Mouse (Mus musculus): Measurements from ENCODE around the gene Rere.

The Rere gene

DNA sequence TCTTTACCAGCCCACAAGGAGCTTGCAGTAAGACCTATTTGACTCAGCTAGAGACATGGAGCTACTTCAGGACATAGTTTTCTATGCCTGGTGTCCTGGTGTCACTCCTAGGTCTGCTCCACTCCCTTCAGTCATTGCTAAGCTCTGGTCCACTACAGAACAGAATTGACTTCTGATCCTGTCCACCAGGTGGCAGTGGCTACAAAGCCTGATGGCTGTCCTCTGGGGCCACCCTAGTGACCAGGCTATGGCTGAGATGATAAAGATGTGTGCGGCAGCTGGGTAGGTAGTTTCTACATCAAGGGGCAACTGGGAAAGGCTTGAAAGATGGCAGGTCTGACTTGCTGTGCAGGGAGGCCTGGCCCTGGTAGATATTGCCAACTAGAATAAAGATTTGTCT is 344.0 kb downstream of the Rere start:
- DNase-seq: peak; percentile 66

DNA sequence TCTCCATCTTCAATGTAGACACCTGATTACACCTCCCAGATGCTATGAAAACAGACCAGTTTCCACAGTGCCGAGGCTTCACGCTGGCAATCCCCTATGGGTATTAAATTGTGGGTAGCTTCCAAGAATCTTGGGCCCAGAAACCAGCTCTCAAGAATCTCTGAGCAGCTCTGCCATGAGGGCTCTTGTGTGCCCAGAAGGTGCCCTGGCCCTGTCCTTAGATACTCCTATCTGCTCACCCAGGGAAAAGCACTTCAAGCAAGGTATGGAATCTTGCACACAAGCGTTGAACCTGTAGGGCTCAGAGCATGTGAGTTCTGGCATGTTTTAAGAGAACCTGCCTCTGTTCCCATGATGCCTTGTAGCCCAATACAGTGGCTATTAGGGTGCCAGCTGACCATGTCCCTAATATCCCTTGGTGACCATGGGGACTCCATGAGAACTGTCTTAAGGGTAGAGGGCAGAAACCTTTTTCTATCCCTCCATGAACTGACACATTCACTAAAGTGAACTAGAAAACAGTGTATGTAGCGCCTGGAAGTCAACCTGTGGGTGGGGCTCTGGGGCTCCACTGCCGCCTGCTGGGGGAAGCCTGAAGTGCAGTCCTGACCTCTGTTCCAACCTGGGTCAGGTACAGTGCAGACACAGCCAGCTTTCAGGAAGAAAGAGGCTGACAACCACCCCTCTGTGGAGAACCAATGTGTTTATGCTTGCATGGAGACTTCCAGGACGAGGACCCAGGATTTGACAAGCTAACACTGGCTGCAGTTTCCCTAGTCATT is 344.7 kb downstream of the Rere start:
- peak; percentile 63 for DNase-seq

DNA sequence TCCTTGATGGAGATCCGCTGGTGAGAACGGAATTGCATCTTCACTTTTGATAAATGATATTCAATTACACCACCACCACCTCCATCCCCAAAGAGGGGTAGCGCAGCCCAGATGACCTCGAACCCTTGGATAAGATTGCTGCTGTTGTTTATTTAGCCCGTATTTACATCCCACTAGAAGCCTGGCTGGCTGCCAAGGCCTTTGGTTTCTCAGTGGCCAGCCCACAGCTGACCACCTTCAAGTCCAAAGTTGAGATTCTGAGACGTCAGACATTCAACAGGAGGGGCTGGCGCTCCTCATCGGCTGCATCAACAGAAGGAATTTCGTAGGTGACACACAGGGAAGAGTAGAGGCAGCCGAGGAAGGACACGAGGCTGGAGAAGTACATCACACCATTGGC is 347.8 kb downstream of the Rere start:
- DNase-seq: no peak

DNA sequence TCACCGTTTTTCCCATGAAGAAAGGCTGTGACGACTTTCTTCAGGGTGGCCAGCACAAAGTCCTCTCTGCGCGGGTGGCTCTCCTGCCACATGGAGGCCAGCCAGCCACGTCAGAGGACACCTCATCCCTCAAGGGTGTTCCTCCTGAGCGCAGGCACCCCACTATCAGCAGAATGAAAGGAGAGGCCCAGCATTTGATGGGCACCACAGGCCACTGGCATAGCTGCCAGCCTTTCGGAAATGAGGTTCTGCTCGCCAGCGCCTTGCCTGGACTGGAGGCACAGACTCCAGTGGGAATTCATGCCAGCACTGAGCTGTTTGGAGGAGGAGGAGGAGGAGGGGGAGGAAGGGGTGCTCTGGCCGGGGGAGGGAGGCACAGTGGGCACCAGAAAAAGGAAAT is 354.1 kb downstream of the Rere start:
- DNase-seq: peak; percentile 75

DNA sequence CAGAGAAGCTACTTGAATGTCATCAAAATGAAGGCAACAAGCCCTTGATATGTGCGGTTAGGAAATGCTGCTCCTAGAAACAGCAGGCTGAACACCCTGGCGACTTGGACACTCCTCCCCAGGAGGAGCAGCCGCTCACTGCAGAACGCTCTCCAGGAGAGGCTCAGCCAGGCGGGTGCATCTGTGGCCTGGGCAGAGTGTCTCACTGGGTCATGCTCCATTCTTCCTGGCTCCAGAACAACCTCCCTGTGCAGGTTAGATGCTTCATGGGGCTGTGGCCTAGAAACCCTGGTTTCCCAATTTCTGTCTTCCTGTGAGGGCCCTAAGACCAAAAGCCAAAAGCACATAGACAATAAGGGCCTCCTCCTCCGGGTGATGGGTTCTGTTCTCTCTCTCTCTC is 355.2 kb downstream of the Rere start:
- DNase-seq: no peak

DNA sequence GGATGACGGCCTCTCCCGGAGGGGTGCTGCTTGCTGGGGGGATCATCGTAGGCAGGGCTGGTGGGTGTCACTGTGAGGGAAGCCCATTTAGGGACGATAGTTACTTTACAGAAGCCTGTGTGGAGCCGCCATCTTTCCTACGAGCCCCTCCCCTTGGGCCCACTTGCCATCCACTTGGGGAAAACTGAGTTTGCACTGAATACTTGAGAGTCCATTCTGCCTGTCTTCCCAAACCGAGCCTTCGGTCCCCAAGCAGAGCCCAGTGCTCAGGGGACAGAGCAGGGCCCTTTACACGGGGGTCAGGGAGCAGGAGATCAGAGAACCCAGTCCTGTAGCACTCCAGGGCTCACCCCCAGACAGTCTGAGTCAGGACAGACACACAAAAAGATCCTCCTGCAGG is 362.9 kb downstream of the Rere start:
- no peak for DNase-seq

DNA sequence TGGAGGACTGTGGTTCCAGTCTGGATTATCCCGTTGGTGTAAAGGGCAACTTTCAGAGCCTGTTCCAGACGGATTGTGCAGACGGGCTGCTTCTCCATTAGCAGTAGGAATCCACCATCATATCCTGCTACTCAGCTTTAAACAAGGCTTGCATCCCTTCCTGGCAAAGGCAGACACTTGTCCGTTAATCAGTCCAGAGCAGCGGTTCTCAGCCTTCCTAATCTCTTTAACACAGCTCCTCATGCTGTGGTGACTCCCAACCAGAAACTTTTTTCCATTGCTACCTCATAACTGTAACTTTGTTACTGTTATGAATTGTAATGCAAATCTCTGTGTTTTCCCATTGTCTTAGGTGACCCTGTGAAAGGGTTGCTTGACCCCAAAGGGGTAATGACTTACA is 367.9 kb downstream of the Rere start:
- no peak for DNase-seq

DNA sequence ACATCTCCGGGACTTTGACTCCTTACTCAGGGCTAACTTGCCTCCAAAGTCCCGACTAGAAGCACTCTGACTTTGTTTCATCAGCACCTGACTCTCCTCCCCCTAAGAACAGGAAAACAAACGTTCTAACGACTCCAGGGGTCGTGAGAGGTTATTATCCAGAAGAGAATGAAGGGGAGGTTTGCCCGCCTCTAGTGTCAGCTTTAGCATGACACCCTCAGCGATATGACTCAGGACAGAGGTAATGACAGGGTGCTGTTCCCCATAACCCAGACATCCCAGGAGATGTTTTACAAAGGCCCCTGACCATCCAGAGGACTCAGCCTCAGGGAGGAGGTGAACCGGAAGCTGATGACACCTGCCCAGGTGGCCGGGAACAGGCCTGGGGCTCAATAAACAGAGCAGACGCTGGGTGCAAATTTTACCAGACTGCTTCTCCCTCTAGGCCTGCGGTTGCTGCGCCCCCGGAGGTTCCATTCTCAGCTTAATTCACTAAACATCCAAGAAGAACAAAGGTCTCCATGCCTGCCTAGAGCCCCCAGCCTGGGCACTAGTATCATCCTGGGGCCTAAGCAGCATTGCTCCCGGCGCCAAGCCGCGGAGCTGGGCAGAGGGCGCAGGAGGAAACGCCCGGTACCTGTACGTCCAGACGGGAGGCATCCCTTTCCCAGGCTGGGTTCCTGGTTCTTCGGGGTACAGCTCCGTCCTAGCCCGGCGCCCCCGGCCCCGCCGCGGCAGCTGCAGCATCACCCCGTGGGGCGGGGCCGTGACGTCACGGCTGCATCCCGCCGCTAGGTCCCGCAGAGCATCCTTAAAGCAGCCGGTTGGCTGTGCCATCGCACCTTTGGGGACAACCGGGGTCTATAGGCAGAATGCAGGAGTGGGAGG is 370.2 kb downstream of the Rere start, which contains the start of gene Slc45a1:
Slc45a1 (minus strand) TSS at position 785 of the 888 bp plus-strand sequence.
- peak; percentile 51 for DNase-seq

DNA sequence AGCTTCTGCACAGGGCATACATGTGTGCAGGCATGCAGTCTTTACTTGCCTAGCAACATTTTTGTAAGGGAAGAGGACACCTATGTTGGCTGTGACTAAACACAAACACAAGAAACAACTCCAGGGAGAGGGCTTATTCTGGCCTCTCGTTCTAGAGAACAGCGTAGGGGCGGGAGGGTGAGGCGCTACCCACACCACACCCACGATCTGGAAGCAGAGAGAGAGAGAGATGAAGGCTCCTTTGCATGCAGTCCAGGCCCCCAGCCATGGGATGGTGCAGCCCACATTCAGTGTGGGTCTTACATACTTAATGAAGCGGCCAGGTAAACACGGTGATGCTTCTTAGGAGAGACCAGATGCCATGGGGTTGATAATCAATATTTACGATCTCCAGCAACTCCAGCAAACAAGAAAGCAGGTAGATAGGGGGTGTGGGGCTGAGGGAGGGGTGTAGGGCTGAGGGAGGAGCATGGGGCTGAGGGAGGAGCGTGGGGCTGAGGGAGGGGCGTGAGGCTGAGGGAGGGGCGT is 371.7 kb downstream of the Rere start:
- no peak for DNase-seq

DNA sequence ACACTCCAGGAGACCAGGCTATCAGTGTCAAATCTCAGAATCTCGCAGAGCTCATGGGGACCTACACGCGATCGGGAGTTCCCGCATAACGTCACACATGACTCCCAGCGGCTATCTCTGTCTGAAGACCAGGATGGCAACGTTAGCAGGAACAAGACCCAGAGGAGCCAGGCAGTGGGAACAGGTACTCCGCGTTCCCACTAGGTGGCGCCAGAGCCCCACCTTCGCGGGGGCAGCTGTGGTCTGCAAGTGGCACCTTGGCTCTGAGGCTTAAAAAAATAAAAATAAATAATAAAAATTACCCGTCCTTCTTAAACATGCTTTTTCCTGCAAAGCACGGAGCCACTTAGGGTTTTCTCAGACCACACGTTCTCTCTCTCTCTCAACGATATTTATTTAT is 374.5 kb downstream of the Rere start:
- DNase-seq: peak; percentile 75

DNA sequence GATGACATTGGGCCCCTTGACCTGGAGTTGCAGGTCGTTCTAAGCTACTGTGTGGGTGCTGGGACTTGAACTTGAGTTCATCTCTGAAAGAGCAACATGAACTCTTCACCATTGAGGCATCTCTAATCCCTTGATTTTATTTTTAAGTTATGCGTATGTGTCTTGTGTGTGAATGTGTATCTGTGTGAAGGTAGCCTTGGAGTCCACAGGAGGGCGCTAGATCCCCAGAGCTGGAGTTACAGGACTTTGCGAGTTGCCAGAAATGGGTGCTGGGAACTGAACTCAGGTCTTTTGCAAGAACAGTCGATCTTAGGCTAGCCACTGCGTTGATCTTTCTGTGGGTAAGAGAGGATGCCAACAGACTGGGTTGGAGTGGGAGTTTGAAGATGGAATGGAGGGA is 375.1 kb downstream of the Rere start:
- DNase-seq: no peak

DNA sequence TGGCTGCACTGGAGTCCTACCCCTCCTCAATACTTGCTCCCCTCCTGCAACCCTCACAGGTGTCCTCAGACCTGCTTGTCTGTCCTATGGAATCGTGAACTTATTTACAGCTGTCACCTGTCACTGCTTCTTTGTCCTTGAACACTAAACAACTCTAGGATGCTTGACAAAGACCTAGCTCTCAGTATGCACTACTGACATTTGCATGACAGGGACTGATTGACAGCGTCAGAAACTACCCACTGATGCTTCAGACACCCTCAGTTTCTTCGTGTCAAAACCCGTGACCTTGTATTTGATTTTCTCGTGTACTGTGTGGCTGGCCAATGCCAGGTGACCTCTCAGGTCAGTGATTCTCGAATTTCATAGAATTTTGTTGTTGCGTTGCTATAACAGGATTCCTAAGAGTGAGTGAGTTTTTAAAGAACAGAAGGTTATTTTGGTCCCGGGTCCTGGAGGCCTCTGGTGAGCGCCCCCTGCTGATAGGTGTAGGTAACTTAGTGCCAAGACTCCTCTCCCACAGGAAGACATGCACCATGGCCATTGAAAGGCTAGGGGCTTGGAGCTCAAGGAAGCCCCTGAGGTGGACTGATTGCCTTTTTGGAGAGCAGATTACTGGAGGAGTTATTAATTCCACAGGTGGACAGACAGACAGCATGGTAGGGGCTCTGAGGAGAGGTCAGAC is 378.6 kb downstream of the Rere start:
- no peak for DNase-seq

DNA sequence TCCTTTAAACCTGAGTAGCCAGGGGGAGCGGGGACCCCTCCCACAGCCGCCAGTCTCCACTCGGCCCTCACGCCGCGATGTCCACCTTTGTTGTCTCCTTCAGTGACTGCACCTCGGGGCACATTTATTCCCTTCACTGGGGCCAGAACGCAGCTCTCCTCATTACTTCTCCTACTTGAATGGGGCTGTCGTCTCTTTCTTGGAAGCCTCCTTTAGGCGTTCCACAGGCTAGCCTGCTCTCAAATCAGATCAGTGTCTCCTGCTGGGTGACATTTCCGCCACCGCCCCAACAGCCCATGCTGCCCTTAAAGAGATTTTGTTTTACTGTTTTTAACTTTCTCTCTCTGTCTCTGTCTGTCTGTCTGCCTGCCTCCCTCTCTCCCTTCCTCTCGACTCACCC is 380.4 kb downstream of the Rere start:
- no peak for DNase-seq

DNA sequence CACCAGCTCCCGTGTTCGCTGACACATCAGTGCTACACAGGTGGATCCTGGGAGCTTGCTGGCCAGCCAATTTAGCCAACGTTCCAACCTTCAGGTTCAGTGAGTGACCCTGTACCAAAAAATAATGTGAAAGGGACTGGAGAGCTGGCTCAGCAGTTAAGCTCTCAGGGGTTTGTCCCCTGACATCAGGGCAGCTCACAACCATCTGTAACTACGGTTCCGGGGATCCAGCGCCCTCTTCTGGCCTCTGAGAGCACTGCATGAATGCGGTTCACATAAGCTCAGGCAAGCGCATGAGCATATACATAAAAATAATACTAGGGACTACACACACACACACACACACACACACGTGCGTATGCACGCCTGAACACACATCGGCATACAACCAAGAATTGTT is 381.7 kb downstream of the Rere start:
- no peak for DNase-seq

DNA sequence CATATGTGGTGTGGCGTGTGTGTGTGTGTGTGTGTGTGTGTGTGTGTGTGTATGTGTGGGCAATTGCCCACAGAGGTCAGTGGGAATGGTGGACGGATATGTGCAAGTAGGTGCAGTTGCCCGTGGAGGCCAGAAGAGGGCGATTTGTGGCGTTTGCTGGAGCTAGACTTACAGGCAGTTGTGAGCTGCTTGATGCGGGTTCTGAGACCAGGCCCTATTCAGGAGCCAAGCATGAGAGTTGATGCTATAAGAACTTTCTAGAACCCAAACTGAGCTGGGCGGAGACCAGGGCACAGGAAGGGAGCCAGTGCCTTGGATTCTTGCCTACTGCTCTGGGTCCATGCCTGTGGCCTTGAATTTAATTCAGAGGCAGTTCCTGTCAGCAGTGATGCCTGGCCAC is 383.3 kb downstream of the Rere start:
- no peak for DNase-seq

DNA sequence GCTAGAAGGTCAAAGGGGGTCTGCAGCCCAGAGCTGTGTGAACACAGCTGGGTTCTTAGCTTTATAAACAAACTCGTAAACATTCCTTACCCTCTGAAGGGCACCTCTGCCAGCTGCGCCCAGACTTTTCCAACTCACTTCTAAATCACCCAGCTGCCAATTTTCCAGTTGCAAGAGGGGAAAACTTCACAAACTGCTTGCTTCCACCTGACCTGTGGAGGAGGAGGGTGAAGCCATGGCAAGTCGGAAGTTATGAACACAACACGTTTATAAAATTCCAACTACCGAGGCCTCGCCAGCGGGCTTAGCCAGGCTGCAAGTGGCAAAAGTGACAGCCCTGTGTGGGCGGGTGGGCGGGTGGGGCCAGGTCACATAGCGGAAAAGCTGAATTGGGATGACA is 384.4 kb downstream of the Rere start:
- no peak for DNase-seq
